Comparison of ENCODE assay signal across 8 mouse cellular contexts in genomic region chr2:131955264-131955663, GRCm38 (mm10). TPM values are rescaled to one million over a fixed set of nuclear protein-coding genes. Genes with fewer than 3 reads are reported as not detected.
DNase-seq lines count a peak whose midpoint lies in the region; ATAC-seq and TF ChIP-seq lines count a peak whose summit lies in the region.

No protein-coding gene starts in this region.

- 0 out of 2 replicates have a peak, but pooled peaks cover 8% of the 10 kb centered on the region for H3K27me3 ChIP-seq in forebrain, embryonic 16.5 days (replicated peaks; ENCODE audit: control insufficient read depth, insufficient read depth, low read length)
- H3K27me3 ChIP-seq in kidney, adult 2 months (replicated peaks; ENCODE audit: control insufficient read depth, insufficient read depth, low read length) = no peaks in the 10 kb centered on the region
- H3K27me3 ChIP-seq in lung, embryonic 16.5 days (ENCODE audit: control insufficient read depth, insufficient read depth, low read depth, low read length) = no peaks in the 10 kb centered on the region; the same call in 1 of the 2 replicates

- no peaks in the 10 kb centered on the region for H3K36me3 ChIP-seq in forebrain, embryonic 16.5 days (ENCODE audit: control insufficient read depth, insufficient read depth)
- no peaks in the 10 kb centered on the region for H3K36me3 ChIP-seq in kidney, adult 2 months (ENCODE audit: control insufficient read depth, insufficient read depth, low read length)
- no peaks in the 10 kb centered on the region for H3K36me3 ChIP-seq in lung, embryonic 16.5 days (ENCODE audit: control insufficient read depth, insufficient read depth, low read length)

- peak; percentile 78 for ATAC-seq in forebrain, embryonic 16.5 days
- ATAC-seq in lung, embryonic 16.5 days (ENCODE audit: low read depth) = peak; percentile 63

- peak overlapping the region; percentile 27 for H3K9ac ChIP-seq in forebrain, embryonic 16.5 days (replicated peaks; ENCODE audit: low read depth, low read length)
- H3K9ac ChIP-seq in lung, embryonic 16.5 days (ENCODE audit: low read length) = no peak overlapping the region

- H3K4me3 ChIP-seq in forebrain, embryonic 16.5 days (replicated peaks; ENCODE audit: low read length) = peak overlapping the region; percentile 45
- H3K4me3 ChIP-seq in kidney, adult 2 months (ENCODE audit: insufficient read depth, low read depth, low read length) = 0 out of 2 replicates have a peak overlapping the region, but pooled peaks have one; percentile 4
- H3K4me3 ChIP-seq in lung, embryonic 16.5 days (ENCODE audit: low read length) = peak overlapping the region; percentile 41

- peak; percentile 67 to 80 for DNase-seq in adrenal gland, adult (ENCODE audit: inconsistent age in 2 of 2, low spot score in 1 of 2)
- DNase-seq in adrenal gland, adult 8-10 months = no peak
- DNase-seq in ZHBTc4 (ENCODE audit: low read depth, low spot score) = peak; percentile 84
- DNase-seq in kidney, adult 2 months = peak; percentile 21
- peak; percentile 62 for DNase-seq in retina, postnatal 1 day
- no peak for DNase-seq in ovary, postnatal 36 days (ENCODE audit: low spot score)

- peaks cover 12% of the 10 kb centered on the region; the same call in 1 of the 2 replicates for H3K4me1 ChIP-seq in forebrain, embryonic 16.5 days (replicated peaks; ENCODE audit: control insufficient read depth, insufficient read depth, low read length)
- H3K4me1 ChIP-seq in kidney, adult 2 months (ENCODE audit: control insufficient read depth, insufficient read depth, low read length) = no peaks in the 10 kb centered on the region
- H3K4me1 ChIP-seq in lung, embryonic 16.5 days (replicated peaks; ENCODE audit: control insufficient read depth, insufficient read depth, low read length) = peaks cover 6% of the 10 kb centered on the region

- no peak for TF ChIP-seq POLR2A in kidney, adult 2 months (IDR thresholded peaks at IDR 0.05; ENCODE audit: low read depth, low read length)

- H3K9me3 ChIP-seq in forebrain, embryonic 16.5 days (ENCODE audit: control insufficient read depth, low read length) = no peaks in the 10 kb centered on the region
- H3K9me3 ChIP-seq in lung, embryonic 16.5 days (ENCODE audit: control insufficient read depth, low read length) = no peaks in the 10 kb centered on the region

- WGBS in forebrain, embryonic 16.5 days = 5% methylated on average over 17 of the region's 17 CpGs
- 15% methylated on average over 17 of the region's 17 CpGs for WGBS in kidney, adult 2 months
- 6% methylated on average over 17 of the region's 17 CpGs for WGBS in lung, embryonic 16.5 days

- no peak for TF ChIP-seq CTCF in kidney, adult 2 months (conservative IDR thresholded peaks at IDR 0.05; ENCODE audit: insufficient read depth, insufficient read length, low read depth, low read length)

- H3K27ac ChIP-seq in forebrain, embryonic 16.5 days (ENCODE audit: low read length) = no peak overlapping the region
- no peak overlapping the region for H3K27ac ChIP-seq in kidney, adult 2 months (ENCODE audit: insufficient read depth, low read depth, low read length)
- H3K27ac ChIP-seq in lung, embryonic 16.5 days (ENCODE audit: low read length) = no peak overlapping the region

- peak overlapping the region; percentile 77 for H3K4me2 ChIP-seq in forebrain, embryonic 16.5 days (ENCODE audit: low read length)
- peak overlapping the region; percentile 62 for H3K4me2 ChIP-seq in lung, embryonic 16.5 days (ENCODE audit: low read depth, low read length)

RNA-seq across cellular contexts. Expression of gene Prnd, which starts 4.6 kb away (rescaled TPM):
- 1 to 10 TPM in 1 of 4 experiments, under 1 TPM in 3; 0.29 to 1.1 (median 0.62) TPM for total RNA-seq in adrenal gland, adult 8-10 months (2022)
- polyA plus RNA-seq in forebrain, embryonic 16.5 days (2015; fragmentation: Nextera tagmentation; extraction: Ambion mirVana) = 11.2 and 12.8 TPM in 2 replicates
- 0.92 and 1.0 TPM in 2 replicates for polyA plus RNA-seq in kidney, adult 2 months (2012; rRNA removed)
- 33.6 and 38.3 TPM in 2 replicates for polyA plus RNA-seq in lung, embryonic 16.5 days (2015; fragmentation: Nextera tagmentation; extraction: Ambion mirVana)

RNA-seq across cellular contexts. Expression of gene Prn, which starts 45.5 kb away (rescaled TPM):
- total RNA-seq in adrenal gland, adult 8-10 months (2022) = not detected
- polyA plus RNA-seq in forebrain, embryonic 16.5 days (2015; fragmentation: Nextera tagmentation; extraction: Ambion mirVana) = 0.48 TPM in 1 of 2 replicates, not detected in the other
- polyA plus RNA-seq in kidney, adult 2 months (2012; rRNA removed) = not detected in 2 replicates
- polyA plus RNA-seq in lung, embryonic 16.5 days (2015; fragmentation: Nextera tagmentation; extraction: Ambion mirVana) = not detected in 2 replicates

RNA-seq across cellular contexts. Expression of gene Prnp, which starts 45.5 kb away (rescaled TPM):
- 100 to 1,000 TPM in 3 of 4 experiments, 10 to 100 TPM in 1; 98.3 to 196 (median 146) TPM for total RNA-seq in adrenal gland, adult 8-10 months (2022)
- polyA plus RNA-seq in forebrain, embryonic 16.5 days (2015; fragmentation: Nextera tagmentation; extraction: Ambion mirVana) = 204 and 205 TPM in 2 replicates
- polyA plus RNA-seq in kidney, adult 2 months (2012; rRNA removed) = 144 and 146 TPM in 2 replicates
- 56.7 and 60.4 TPM in 2 replicates for polyA plus RNA-seq in lung, embryonic 16.5 days (2015; fragmentation: Nextera tagmentation; extraction: Ambion mirVana)

Comparison
In these comparisons a context has a peak if more than half of its experiments do, and no peak if none do; other contexts are left out.
1. DNase-seq: peak in adrenal gland, adult (2 of 2), ZHBTc4 (single experiment), kidney, adult 2 months (single experiment) and retina, postnatal 1 day (single experiment); none in adrenal gland, adult 8-10 months (single experiment) and ovary, postnatal 36 days (single experiment).
2. Peak in every context shown above with its lines, with median percentiles within 50 percentile points of each other: H3K4me3 ChIP-seq.